Mouse (Mus musculus): Measurements from ENCODE around the gene Myct1.

Gene Myct1

DNA sequence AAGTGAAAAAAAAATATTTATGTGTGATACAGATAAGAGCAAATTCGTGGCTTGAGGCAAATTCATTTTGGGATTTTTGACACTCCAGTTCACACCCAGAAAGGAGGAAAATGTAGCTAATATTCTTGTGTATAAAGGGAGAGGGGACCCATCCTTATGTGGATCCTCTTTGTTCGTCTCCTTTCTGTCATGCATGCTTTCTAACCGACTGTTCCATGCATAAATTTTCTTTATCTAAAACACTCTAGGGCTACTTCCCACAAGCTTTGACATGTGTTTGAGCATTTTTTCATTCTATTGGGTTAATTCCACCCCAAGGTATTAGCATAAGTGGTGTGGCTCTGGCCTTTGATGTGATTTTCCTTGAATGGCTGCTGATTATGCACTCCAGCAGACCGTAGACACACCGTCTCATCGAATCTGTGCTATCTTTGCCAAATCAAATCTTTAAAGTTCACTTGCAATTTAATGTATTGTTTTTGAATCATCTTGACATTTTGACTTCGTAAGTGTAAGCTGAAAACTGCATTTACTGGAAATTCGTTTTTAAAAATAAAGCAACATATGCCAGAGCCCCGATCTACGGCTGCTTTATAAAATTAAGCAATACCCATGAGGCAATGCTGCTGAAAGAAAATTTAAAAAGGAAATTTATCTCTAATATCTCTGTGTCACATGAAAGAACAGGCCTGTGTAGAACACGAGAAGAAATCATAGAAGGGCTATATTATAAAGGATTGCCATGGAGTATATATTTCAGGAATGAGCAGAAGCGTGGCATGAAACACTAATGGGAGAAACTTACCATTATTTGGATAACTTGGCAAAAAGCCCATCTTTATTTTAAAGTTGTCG lies 21.8 kb downstream of the Myct1 start:
- no peak for DNase-seq (ENCODE audit: low read depth, low spot score)

DNA sequence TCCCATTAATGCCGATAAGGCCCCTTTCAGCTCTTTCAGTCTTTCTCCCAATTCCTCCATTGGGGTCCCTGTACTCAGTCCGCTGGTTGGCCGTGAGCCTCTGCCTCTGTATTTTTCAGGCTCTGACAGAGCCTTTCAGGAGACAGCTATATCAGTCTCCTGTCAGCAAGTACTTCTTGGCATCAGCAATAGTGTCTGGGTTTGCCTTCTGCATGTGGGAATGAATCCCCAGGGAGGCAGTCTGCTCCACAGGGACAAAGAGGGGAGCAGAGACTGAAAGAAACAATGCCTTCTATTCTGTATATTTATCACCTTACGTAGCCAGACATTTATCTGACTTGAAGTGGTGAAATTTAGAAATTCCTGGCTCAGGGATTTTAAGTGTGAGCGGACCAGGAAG lies 32.7 kb downstream of the Myct1 start:
- no peak for DNase-seq (ENCODE audit: low read depth, low spot score)

DNA sequence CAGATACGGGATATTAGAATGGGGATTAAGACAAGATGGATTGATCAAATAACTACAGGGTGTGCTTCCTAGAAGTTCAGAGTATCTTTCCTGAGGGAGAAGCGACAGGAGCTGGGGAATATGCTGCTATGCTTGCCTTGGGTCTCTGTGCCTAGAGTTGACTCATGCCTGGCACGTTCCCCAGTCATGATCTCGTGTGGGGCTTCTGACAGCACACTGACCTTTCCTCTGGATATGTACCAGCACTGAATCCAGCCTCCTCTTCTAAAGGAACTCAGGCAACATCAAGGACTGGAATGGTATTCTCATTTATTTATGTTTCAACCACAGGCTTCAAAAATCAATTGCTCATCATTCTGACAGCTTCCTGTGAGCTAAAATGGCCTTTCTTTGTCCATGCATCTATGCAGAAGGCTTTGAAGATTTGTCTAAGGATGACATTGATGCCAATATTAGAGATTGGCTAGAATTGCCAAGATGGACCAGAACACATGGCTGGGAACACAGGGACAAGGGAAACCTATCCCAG lies 40.2 kb downstream of the Myct1 start:
- DNase-seq (ENCODE audit: low read depth, low spot score) = no peak

DNA sequence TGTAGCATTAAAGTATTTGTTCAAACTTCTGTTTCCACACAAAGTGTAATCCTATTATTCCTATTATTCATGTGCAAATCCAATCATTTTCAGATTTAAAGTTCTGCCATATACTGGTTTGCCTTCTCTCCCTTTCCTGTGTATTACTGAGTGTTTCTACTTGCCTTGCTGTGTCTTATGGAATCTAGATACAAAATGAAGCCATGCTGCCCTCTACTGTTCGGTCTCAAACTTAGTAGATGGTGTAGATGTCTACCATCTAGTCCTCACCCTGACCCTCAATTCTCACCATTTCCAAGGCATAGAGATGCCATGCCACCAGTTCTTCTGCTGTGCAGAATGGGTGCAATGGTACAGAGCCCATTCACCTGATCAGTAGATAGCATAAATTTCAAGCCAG lies 40.8 kb downstream of the Myct1 start:
- peak; percentile 37 for DNase-seq (ENCODE audit: low read depth, low spot score)

DNA sequence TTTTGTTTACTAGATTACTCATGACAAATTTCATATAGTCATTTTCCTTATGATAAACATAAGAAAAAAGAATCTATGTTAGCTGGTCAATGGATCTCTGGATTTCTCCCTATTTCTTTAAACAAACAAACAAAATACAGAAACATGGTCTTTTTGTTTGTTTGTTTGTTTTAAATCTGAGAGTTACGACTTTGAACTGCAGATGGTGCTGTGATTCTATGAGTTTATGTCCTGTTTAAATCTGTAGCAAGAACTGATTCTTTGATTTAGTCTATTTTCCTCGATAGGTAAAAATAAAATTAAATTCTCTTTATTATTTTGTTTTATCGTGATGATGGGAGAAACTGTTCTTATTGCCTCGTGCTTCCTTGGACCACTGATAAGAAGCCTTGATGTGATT lies 43.7 kb downstream of the Myct1 start:
- DNase-seq (ENCODE audit: low read depth, low spot score) = no peak

DNA sequence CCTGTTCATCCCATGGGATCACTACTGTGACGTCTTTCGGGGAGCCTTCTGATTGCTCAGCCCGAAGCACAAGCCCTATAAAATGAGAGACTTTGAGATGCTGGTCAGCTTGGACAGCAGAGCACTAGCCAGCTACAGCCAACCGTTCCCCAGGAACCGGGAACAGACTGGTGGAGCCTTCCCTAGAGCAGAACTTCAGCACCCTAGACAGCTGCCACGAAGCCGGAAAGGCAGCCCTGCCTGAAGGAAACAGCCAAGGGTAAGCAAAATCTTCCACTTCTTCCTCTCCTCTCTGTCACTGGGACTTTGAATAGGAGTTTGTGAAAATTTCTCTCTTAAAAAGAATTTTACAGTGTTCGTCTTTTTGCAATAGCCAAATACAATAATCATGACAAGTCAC lies 45.5 kb downstream of the Myct1 start, which contains the start of gene Vip:
TSS of gene Vip (plus strand) at position 107 of the 400 bp plus-strand sequence.
- no peak for DNase-seq (ENCODE audit: low read depth, low spot score)

All from CD4-positive, CD25-positive, alpha-beta regulatory T cell, adult 2 months (primary cell).